Mouse (Mus musculus): ENCODE measurements around the gene Ino80.

GRCm38 (mm10) chr2:119358249-119358648, 119.2 kb downstream of the Ino80 start:
- no peak for TF ChIP-seq CTCF (IDR thresholded peaks at IDR 0.05; ENCODE audit: low read depth, low read length)
- TF ChIP-seq POLR2A (IDR thresholded peaks at IDR 0.05; ENCODE audit: extremely low read depth, insufficient read depth, low read length) = no peak
